Mouse (Mus musculus): ENCODE data around the gene Adamts12. TPM values are rescaled to one million over a fixed set of nuclear protein-coding genes. Genes with fewer than 3 reads are reported as not detected.

Adamts12 gene
- polyA plus RNA-seq, 1 experiment from 2014 or later: 5.1 TPM

- no peak overlapping the region for H3K4me3 ChIP-seq
- H3K36me3 ChIP-seq: no peaks in the 10 kb centered on the region
- H3K27ac ChIP-seq (replicated peaks): no peak overlapping the region
- no peaks in the 10 kb centered on the region for H3K4me1 ChIP-seq
- WGBS: 93% methylated on average over 6 of the region's 6 CpGs
- H3K4me2 ChIP-seq (replicated peaks): no peak overlapping the region
- H3K9me3 ChIP-seq: no peaks in the 10 kb centered on the region
- no peak overlapping the region for H3K9ac ChIP-seq (replicated peaks)
- H3K27me3 ChIP-seq: no peaks in the 10 kb centered on the region
- no peak for ATAC-seq (ENCODE audit: low FRiP score, low read depth)
Observed at GRCm38 (mm10) chr15:11279273-11280080, 214.9 kb downstream of the Adamts12 start.

GRCm38 (mm10) chr15:11280689-11281264 lies 216.2 kb downstream of the Adamts12 start:
- no peak for ATAC-seq (ENCODE audit: low FRiP score, low read depth)
- H3K9me3 ChIP-seq: no peaks in the 10 kb centered on the region
- H3K27ac ChIP-seq (replicated peaks): no peak overlapping the region
- no peak overlapping the region for H3K9ac ChIP-seq (replicated peaks)
- H3K4me3 ChIP-seq: no peak overlapping the region
- 92% methylated on average over 6 of the region's 6 CpGs for WGBS
- H3K36me3 ChIP-seq: no peaks in the 10 kb centered on the region
- H3K27me3 ChIP-seq: no peaks in the 10 kb centered on the region
- no peak overlapping the region for H3K4me2 ChIP-seq (replicated peaks)
- no peaks in the 10 kb centered on the region for H3K4me1 ChIP-seq

GRCm38 (mm10) chr15:11283171-11283570 lies 218.6 kb downstream of the Adamts12 start:
- H3K36me3 ChIP-seq: no peaks in the 10 kb centered on the region
- H3K4me1 ChIP-seq: no peaks in the 10 kb centered on the region
- no peak overlapping the region for H3K27ac ChIP-seq (replicated peaks)
- ATAC-seq (ENCODE audit: low FRiP score, low read depth): no peak
- no peaks in the 10 kb centered on the region for H3K27me3 ChIP-seq
- H3K4me3 ChIP-seq: no peak overlapping the region
- H3K4me2 ChIP-seq (replicated peaks): no peak overlapping the region
- no peaks in the 10 kb centered on the region for H3K9me3 ChIP-seq
- H3K9ac ChIP-seq (replicated peaks): no peak overlapping the region

- H3K27ac ChIP-seq (replicated peaks): no peak overlapping the region
- no peak overlapping the region for H3K4me2 ChIP-seq (replicated peaks)
- no peaks in the 10 kb centered on the region for H3K4me1 ChIP-seq
- H3K9ac ChIP-seq (replicated peaks): no peak overlapping the region
- no peak for ATAC-seq (ENCODE audit: low FRiP score, low read depth)
- no peaks in the 10 kb centered on the region for H3K36me3 ChIP-seq
- H3K27me3 ChIP-seq: no peaks in the 10 kb centered on the region
- no peaks in the 10 kb centered on the region for H3K9me3 ChIP-seq
- WGBS: 89% methylated on average over 3 of the region's 3 CpGs
- H3K4me3 ChIP-seq: no peak overlapping the region
Observed at GRCm38 (mm10) chr15:11287780-11288179, 223.2 kb downstream of the Adamts12 start.

GRCm38 (mm10) chr15:11292246-11292645 lies 227.7 kb downstream of the Adamts12 start:
- H3K4me3 ChIP-seq: no peak overlapping the region
- 79% methylated on average over 5 of the region's 5 CpGs for WGBS
- no peaks in the 10 kb centered on the region for H3K36me3 ChIP-seq
- no peaks in the 10 kb centered on the region for H3K4me1 ChIP-seq
- H3K27ac ChIP-seq (replicated peaks): no peak overlapping the region
- H3K4me2 ChIP-seq (replicated peaks): no peak overlapping the region
- H3K27me3 ChIP-seq: no peaks in the 10 kb centered on the region
- no peak overlapping the region for H3K9ac ChIP-seq (replicated peaks)
- no peak for ATAC-seq (ENCODE audit: low FRiP score, low read depth)
- H3K9me3 ChIP-seq: no peaks in the 10 kb centered on the region

GRCm38 (mm10) chr15:11295016-11295415 lies 230.4 kb downstream of the Adamts12 start:
- Histone ChIP-seq H3K4me1 (no peaks in the 10 kb centered on the region), H3K27ac (replicated peaks) (no peak overlapping the region), H3K4me2 (replicated peaks) (no peak overlapping the region), H3K36me3 (no peaks in the 10 kb centered on the region), H3K9me3 (no peaks in the 10 kb centered on the region), H3K9ac (replicated peaks) (no peak overlapping the region), H3K27me3 (no peaks in the 10 kb centered on the region), H3K4me3 (no peak overlapping the region)
- no peak for ATAC-seq (ENCODE audit: low FRiP score, low read depth)
- 68% methylated on average over 6 of the region's 6 CpGs for whole genome bisulfite sequencing

GRCm38 (mm10) chr15:11297960-11298359 lies 233.4 kb downstream of the Adamts12 start:
- WGBS: 74% methylated on average over 4 of the region's 4 CpGs
- H3K9me3 ChIP-seq: no peaks in the 10 kb centered on the region

GRCm38 (mm10) chr15:11317077-11317476 lies 252.5 kb downstream of the Adamts12 start:
- H3K9ac ChIP-seq (replicated peaks): no peak overlapping the region
- H3K36me3 ChIP-seq: no peaks in the 10 kb centered on the region
- H3K27ac ChIP-seq (replicated peaks): no peak overlapping the region
- H3K4me3 ChIP-seq: no peak overlapping the region
- no peak for ATAC-seq (ENCODE audit: low FRiP score, low read depth)
- no peak overlapping the region for H3K4me2 ChIP-seq (replicated peaks)
- no peaks in the 10 kb centered on the region for H3K9me3 ChIP-seq
- no peaks in the 10 kb centered on the region for H3K4me1 ChIP-seq
- 65% methylated on average over 3 of the region's 3 CpGs for WGBS
- H3K27me3 ChIP-seq: no peaks in the 10 kb centered on the region

More at GRCm38 (mm10) chr15:11297960-11298359, 233.4 kb downstream of the Adamts12 start:
- Histone ChIP-seq H3K9ac (replicated peaks) (no peak overlapping the region), H3K27me3 (no peaks in the 10 kb centered on the region), H3K4me3 (no peak overlapping the region), H3K4me2 (replicated peaks) (no peak overlapping the region), H3K27ac (replicated peaks) (no peak overlapping the region), H3K4me1 (no peaks in the 10 kb centered on the region), H3K36me3 (no peaks in the 10 kb centered on the region)
- ATAC-seq (ENCODE audit: low FRiP score, low read depth): no peak

- no peak overlapping the region for H3K9ac ChIP-seq (replicated peaks)
- H3K9me3 ChIP-seq: no peaks in the 10 kb centered on the region
- peak; percentile 84 for ATAC-seq (ENCODE audit: low FRiP score, low read depth)
- no peaks in the 10 kb centered on the region for H3K27me3 ChIP-seq
- H3K4me1 ChIP-seq: no peaks in the 10 kb centered on the region
- 36% methylated on average over 8 of the region's 8 CpGs for WGBS
- no peak overlapping the region for H3K4me2 ChIP-seq (replicated peaks)
- H3K4me3 ChIP-seq: no peak overlapping the region
- H3K36me3 ChIP-seq: no peaks in the 10 kb centered on the region
- no peak overlapping the region for H3K27ac ChIP-seq (replicated peaks)
Observed at GRCm38 (mm10) chr15:11320481-11320880, 255.9 kb downstream of the Adamts12 start.

- Histone ChIP-seq H3K36me3 (no peaks in the 10 kb centered on the region), H3K27me3 (no peaks in the 10 kb centered on the region), H3K9me3 (no peaks in the 10 kb centered on the region), H3K4me2 (replicated peaks) (no peak overlapping the region), H3K27ac (replicated peaks) (no peak overlapping the region), H3K4me3 (no peak overlapping the region), H3K9ac (replicated peaks) (no peak overlapping the region), H3K4me1 (0 out of 2 replicates have a peak, but pooled peaks cover 4% of the 10 kb centered on the region)
- ATAC-seq (ENCODE audit: low FRiP score, low read depth): peak; percentile 38; the same call in 1 of the 2 replicates
- 78% methylated on average over 7 of the region's 7 CpGs for WGBS
Observed at GRCm38 (mm10) chr15:11339467-11340180, 275.0 kb downstream of the Adamts12 start.

GRCm38 (mm10) chr15:11355865-11356264 lies 291.3 kb downstream of the Adamts12 start:
- Histone ChIP-seq H3K9ac (replicated peaks) (no peak overlapping the region), H3K9me3 (no peaks in the 10 kb centered on the region), H3K27me3 (no peaks in the 10 kb centered on the region), H3K4me1 (no peaks in the 10 kb centered on the region), H3K4me3 (no peak overlapping the region), H3K27ac (replicated peaks) (no peak overlapping the region), H3K4me2 (replicated peaks) (no peak overlapping the region), H3K36me3 (no peaks in the 10 kb centered on the region)
- no peak for ATAC-seq (ENCODE audit: low FRiP score, low read depth)
- WGBS: 68% methylated on average over 3 of the region's 3 CpGs

GRCm38 (mm10) chr15:11357501-11357900 lies 292.9 kb downstream of the Adamts12 start:
- H3K36me3 ChIP-seq: no peaks in the 10 kb centered on the region
- no peaks in the 10 kb centered on the region for H3K9me3 ChIP-seq
- H3K9ac ChIP-seq (replicated peaks): no peak overlapping the region
- H3K4me1 ChIP-seq: no peaks in the 10 kb centered on the region
- 93% methylated on average over 2 of the region's 2 CpGs for WGBS
- no peak overlapping the region for H3K27ac ChIP-seq (replicated peaks)
- H3K4me3 ChIP-seq: no peak overlapping the region
- no peaks in the 10 kb centered on the region for H3K27me3 ChIP-seq
- ATAC-seq (ENCODE audit: low FRiP score, low read depth): no peak
- H3K4me2 ChIP-seq (replicated peaks): no peak overlapping the region
